Mouse (Mus musculus): ENCODE measurements at regions not wholly inside any gene's neighbourhood (a gene's known extent, or its start where the extent isn't known, plus 50 kb on each side); places are given as distances from the start of the nearest gene placed in this dataset.
"Not testable (repeated sequence)": the region's sequence is repeated elsewhere in the genome, so short reads cannot be mapped to it uniquely, and the experiment has no call there.

- DNase-seq, result no peak
Observed at GRCm38 (mm10) chr12:112299603-112300002, 153.6 kb downstream of the Kif26a start.

DNA sequence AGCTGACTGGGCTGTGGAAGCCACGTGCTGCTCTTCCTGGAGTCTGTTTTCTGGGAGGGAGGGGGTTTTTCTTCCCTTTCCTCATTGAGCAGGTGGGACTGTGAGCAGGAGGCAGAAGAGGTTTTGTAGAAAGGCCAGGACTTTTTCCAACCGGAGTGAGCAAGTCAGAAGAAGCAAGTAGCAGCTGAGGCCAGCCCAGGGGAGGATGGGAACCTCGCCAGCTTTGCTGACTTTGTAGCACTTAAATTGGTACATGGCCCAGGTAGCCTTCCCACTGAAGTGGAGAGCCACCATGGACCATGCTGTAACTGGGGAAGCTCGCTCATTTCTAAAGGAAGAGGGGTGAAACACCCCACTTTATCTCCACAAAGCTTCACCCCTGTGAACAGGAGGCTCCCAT lies 154.1 kb downstream of the Kif26a start:
- no peak for DNase-seq

DNA sequence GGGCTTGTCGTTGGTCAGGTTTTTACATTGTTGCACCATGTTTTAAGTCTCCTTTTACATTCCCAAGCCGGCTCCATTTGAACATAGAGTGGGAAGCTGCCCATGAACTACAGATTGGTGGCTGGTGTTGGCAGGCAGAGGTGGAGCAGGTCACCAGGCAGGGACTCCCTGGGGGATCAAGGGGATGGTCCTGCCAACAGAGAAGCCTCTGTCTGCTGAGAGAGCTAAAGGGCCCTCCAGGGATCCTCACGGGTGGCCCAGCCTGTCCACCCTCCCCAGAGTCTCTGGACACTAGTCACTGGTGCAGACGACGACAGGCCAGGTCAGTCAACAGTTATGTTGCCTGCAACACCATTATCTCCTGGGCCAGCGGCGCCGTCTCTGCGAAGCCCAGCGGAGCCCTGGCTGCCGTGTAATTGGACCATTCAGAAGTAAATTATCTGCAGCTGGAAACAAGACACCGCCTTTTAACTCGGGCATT lies 155.4 kb downstream of the Kif26a start:
- DNase-seq, result no peak

- no peak for DNase-seq
Observed at GRCm38 (mm10) chr12:112301929-112302328, 155.9 kb downstream of the Kif26a start.

DNA sequence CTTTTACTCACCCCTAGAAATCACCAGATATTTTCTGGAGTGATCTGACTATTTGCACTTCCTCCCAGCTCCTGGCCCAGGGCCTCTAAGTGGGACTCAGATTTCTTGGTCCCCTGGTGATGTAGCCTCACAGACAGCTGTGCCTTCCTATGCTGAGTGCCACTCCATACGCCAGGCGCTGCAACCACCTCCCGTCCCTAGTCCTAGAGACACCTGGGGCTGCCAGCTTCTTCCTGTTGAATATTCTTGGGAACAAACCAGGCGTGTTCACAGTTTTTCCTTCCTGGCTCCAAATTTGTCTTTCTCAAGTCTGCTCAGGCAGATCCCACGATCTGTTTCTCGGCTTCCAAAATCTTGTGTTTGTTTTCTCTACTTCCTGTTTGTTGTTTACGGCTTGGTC lies 160.2 kb downstream of the Kif26a start:
- DNase-seq, result no peak

- no peak for DNase-seq
Observed at GRCm38 (mm10) chr12:112308016-112308415, 162.0 kb downstream of the Kif26a start.

DNA sequence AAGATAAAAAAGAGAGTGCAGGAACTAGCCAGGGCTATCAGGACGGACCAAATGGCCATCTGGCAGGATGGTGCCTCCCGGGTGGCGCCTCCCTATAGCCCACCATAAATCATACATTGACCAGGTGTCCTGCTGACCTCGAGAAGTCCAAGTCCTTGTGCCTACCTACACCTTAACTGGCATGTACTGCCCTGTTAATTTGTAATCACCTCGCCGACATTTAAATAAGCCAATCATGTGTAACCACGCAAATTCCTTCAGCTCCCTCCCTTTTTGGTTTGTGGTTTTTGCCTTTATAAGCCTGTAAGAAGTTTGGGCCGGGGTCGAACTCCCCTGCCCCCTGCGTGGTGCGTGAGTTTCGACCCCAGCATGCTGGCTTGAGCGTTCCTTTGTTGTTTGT lies 163.1 kb downstream of the Kif26a start:
- DNase-seq, result not testable (repeated sequence)

- peak; percentile 13 to 19 for DNase-seq
Observed at GRCm38 (mm10) chr12:112309781-112310180, 163.8 kb downstream of the Kif26a start.

GRCm38 (mm10) chr12:112310661-112311060 lies 164.7 kb downstream of the Kif26a start:
- no peak for DNase-seq

DNA sequence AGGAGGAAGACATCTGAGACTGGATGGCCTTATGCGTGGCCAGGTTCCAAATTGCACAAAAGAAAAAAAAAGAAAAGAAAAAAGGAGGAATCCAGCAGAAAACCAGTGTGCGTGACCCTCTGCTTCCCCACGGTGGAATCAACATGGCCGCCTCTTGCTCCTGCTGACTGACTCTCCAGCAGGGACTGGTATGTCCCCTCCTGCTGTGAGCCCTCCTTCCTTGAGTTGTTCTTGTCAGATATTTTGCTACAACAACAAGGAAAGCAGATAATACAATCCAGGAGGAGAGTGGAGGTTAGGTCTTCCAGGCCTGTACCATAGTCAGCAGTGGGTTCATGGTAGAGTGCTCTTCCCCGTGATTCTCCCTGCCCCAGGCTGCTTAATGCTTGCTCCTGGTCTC lies 168.8 kb downstream of the Kif26a start:
- no peak for DNase-seq

GRCm38 (mm10) chr12:112317191-112317590 lies 171.2 kb downstream of the Kif26a start:
- DNase-seq, result no peak

- no peak for DNase-seq
Observed at GRCm38 (mm10) chr12:112318461-112318860, 170.8 kb upstream of the A530016L24Rik start.

GRCm38 (mm10) chr12:112322196-112322595 lies 167.1 kb upstream of the A530016L24Rik start:
- no peak for DNase-seq

- DNase-seq, result no peak
Observed at GRCm38 (mm10) chr12:112327411-112327810, 161.8 kb upstream of the A530016L24Rik start.

GRCm38 (mm10) chr12:112328809-112329575 lies 160.3 kb upstream of the A530016L24Rik start:
- DNase-seq, result no peak

DNA sequence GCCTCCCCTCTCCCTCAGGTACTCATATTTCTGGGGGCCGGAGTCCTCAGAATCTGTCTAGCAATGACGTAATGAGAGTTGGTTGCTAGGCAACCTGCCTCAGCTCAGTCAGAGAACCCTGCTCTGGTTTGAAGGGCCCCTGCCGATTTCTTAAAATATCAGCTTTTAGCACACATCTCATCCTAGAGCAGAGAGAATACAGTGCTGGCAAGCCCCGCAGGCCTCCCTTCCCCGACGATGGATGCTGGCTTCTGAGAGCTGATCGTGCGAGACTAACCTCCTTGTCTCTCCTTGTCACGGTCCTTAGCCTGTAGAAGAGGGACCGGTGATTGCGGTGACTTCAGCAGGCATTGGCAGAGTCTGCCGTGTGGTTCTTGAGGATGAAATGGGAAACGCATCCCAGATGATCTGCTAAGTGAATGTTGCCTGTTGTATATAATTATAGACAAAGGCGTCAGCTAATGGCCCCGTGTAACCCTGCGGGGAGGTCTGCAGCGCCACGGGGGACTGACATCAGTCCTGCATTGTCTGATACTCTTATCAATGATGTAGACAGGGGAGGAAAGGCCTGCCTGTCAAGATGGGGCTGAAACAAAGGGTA lies 159.4 kb upstream of the A530016L24Rik start:
- DNase-seq, result no peak

DNA sequence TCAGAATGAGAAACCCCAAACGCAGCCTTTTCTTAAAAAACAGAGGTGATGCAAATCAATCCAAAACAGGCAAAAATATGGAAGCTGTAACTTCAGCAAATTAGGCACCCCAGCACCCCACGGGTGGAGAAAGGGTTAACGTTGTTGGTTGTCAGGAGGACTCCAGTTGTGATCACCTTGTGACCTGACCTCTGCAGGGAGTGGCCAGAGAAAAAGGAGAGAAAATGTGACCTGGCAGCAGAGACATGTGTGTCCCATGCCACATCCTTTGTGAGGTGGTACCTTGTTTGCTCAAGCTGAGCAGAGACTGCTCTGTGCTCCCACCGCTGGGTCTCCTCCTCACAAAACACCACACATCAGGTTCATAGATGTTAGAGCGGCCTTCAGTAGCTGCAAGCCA lies 158.7 kb upstream of the A530016L24Rik start:
- DNase-seq, result no peak

- DNase-seq, result no peak
Observed at GRCm38 (mm10) chr12:112331061-112331460, 158.2 kb upstream of the A530016L24Rik start.

DNA sequence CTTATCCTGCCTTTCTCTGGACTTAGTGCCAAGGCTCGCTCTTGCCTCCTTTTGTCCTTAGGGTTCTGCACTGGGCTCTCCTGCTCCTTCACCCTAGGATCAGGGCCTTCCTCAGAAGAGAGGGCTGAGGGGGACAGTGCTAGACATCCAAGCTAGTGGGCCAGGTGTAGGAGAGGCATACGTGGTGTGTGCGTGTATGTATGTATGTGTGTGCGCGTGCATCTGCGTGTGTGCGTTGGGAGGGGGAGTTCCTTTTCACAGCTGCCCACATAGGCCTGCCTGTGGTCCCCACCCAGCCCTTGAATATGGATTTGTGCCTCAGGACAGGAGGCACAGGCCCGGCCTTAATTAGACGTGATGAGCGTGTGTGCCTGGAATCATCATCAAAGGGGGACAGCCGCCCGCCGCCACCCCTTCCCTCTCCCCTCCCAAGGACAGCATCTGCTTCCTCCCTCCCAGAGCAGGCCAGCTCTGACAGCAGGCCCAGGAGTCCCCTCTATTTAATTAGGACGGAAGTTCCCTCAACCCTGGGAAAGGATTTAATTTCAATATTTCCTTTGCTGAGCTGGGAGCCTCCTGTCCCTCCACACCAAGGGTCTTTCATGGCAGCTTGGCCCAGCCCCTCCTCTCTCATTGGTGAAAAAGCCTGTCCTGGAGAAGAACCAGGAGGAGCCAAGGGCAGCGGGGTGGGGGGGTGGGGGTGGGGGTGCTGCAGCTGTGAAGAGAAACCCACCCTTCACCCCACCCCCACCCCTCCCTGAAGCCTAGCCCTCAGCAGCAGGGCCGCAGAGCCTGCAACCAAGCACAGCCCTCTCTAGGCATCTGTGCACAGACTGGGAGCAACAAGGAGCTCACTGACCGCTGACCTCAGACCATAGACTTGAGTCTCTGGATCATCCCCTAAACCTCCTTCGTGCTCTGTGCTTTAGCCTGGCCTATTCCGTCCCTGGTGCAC lies 155.8 kb upstream of the A530016L24Rik start:
- no peak for DNase-seq

- DNase-seq, result no peak
Observed at GRCm38 (mm10) chr12:112334106-112334855, 155.0 kb upstream of the A530016L24Rik start.

DNA sequence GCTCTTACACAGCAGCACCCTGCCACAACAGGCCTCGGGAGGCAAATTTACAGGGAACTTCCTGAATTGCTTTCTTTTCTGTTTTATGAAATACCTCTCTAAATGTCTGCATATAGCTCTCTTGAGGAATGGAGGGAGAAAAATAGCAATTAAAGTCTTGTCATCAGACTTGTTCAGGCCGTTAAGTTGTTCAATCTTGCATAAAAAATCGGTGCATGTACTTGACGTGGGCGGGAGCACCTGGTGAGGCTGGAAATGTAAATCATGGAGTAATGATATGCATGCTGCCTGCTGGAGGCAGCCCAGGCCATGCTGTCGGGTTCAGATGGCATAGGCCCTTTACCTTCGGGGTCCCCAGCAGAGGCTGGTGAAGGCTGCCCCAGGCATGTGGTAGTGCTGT lies 153.6 kb upstream of the A530016L24Rik start:
- DNase-seq, result no peak

- no peak for DNase-seq
Observed at GRCm38 (mm10) chr12:112336691-112337295, 152.5 kb upstream of the A530016L24Rik start.
